Mouse (Mus musculus): Measurements from ENCODE around the gene Tmem114. TPM values are rescaled to one million over a fixed set of nuclear protein-coding genes. Genes with fewer than 3 reads are reported as not detected.

The Tmem114 gene
- polyA plus RNA-seq, 1 experiment from 2014 or later = not detected

Other genes with a start within 250 kb of the Tmem114 start
- 16.4 and 22.1 TPM in 2 replicates for gene Mettl22, start 45.7 kb upstream of the Tmem114 start, polyA plus RNA-seq (2014; fragmentation: Nextera tagmentation; extraction: Ambion mirVana)
- 22.2 and 22.7 TPM in 2 replicates for gene Abat, start 88.3 kb upstream of the Tmem114 start, polyA plus RNA-seq (2014; fragmentation: Nextera tagmentation; extraction: Ambion mirVana)
- gene Pmm2, start 212.5 kb upstream of the Tmem114 start, polyA plus RNA-seq (2014; fragmentation: Nextera tagmentation; extraction: Ambion mirVana) = 43.8 and 44.8 TPM in 2 replicates
- 19.9 and 20.8 TPM in 2 replicates for gene Tmem186, start 212.6 kb upstream of the Tmem114 start, polyA plus RNA-seq (2014; fragmentation: Nextera tagmentation; extraction: Ambion mirVana)
- gene Carhsp1, start 247.0 kb upstream of the Tmem114 start, polyA plus RNA-seq (2014; fragmentation: Nextera tagmentation; extraction: Ambion mirVana) = 55.9 and 62.2 TPM in 2 replicates

Measured in forebrain, embryonic 11.5 days (tissue).